Mouse (Mus musculus): ENCODE results near the gene Gucy2c.

- TF ChIP-seq TAL1 (IDR thresholded peaks at IDR 0.05; ENCODE audit: low read length) (no peak), GATA1 (IDR thresholded peaks at IDR 0.05; ENCODE audit: low read length) (no peak)
Measured at GRCm38 (mm10) chr6:136685433-136685832, 96.1 kb downstream of the Gucy2c start.
